Mouse (Mus musculus): Measurements from ENCODE around the gene Anapc15-ps.

Anapc15-ps gene

DNA sequence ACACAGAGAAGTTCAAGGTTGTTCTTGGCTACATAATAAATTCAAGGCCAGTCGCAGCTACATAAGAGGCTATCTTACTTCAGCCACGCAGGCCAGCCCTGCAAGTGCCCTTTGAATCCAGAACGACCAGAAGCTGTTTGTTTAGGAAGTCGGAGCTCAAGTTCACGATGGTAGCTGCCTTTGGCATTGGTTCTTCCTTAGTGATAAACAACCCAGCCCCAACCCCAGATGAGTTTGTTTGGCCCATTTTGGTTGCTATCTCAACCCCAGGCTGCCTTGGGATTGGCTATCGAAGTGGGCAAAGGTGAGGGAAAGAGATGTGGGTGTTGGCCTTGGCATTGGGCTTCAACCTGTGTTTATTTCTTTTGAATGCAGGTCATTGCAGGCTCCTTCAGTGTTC, 48.0 kb downstream of the Anapc15-ps start:
- DNase-seq = no peak

GRCm38 (mm10) chr10:95624007-95624406, 49.2 kb downstream of the Anapc15-ps start:
- no peak for DNase-seq

- DNase-seq = no peak
These were observed 49.7 kb downstream of the Anapc15-ps start for GRCm38 (mm10) chr10:95623518-95623905.
